Mouse (Mus musculus) myocyte (in vitro differentiated cells): ENCODE results near the gene Glmn.

Source experiments
- CEBPB ChIP-seq: IDR thresholded peaks from 2 replicates; pipeline ENCODE4 v1.6.1; 2011; ENCODE audit warnings: mild to moderate bottlenecking, moderate library complexity; ENCODE audit not compliant: poor library complexity, insufficient read depth, severe bottlenecking
- E2F4 ChIP-seq: IDR thresholded peaks from one replicate; pipeline ENCODE4 v1.6.1; 2011; ENCODE audit warnings: mild to moderate bottlenecking, control low read depth, moderate library complexity; ENCODE audit not compliant: insufficient read depth
- MAX ChIP-seq: IDR thresholded peaks from one replicate; pipeline ENCODE4 v1.6.1; 2011; ENCODE audit warnings: low read depth, mild to moderate bottlenecking, control low read depth
- MYOD1 ChIP-seq, 3 experiments: IDR thresholded peaks; one replicate each; pipeline ENCODE4 v1.6.1; 2011; ENCODE audit warnings: control low read depth in 2 of 3, low read depth in 2 of 3, mild to moderate bottlenecking in 2 of 3, moderate library complexity in 1 of 3; ENCODE audit not compliant: insufficient read length in 2 of 3, control insufficient read depth in 1 of 3
- MYOG ChIP-seq, 3 experiments: IDR thresholded peaks; one replicate each; pipeline ENCODE4 v1.6.1; 2011; ENCODE audit warnings: control low read depth in 2 of 3, low read depth in 2 of 3, mild to moderate bottlenecking in 2 of 3; ENCODE audit not compliant: insufficient read length in 2 of 3, control insufficient read depth in 1 of 3, insufficient read depth in 1 of 3
- POLR2A ChIP-seq: IDR thresholded peaks from one replicate; pipeline ENCODE4 v1.6.1; 2011; ENCODE audit warnings: low read depth, mild to moderate bottlenecking, control low read depth, moderate library complexity; ENCODE audit not compliant: insufficient read length
- POLR2AphosphoS2 ChIP-seq: IDR thresholded peaks from one replicate; pipeline ENCODE4 v1.6.1; 2011; ENCODE audit warnings: low read depth, control low read depth; ENCODE audit not compliant: insufficient read length
- REST ChIP-seq: IDR thresholded peaks from one replicate; pipeline ENCODE4 v1.6.1; 2011; ENCODE audit warnings: mild to moderate bottlenecking, control low read depth, moderate library complexity; ENCODE audit not compliant: insufficient read depth, insufficient read length
- TCF12 ChIP-seq: IDR thresholded peaks from one replicate; pipeline ENCODE4 v1.6.1; 2011; ENCODE audit warnings: mild to moderate bottlenecking, control low read depth; ENCODE audit not compliant: poor library complexity, insufficient read depth, severe bottlenecking
- TCF3 ChIP-seq: IDR thresholded peaks from one replicate; pipeline ENCODE4 v1.6.1; 2011; ENCODE audit warnings: low read depth, control low read depth; ENCODE audit not compliant: insufficient read length
- USF1 ChIP-seq: IDR thresholded peaks from one replicate; pipeline ENCODE4 v1.6.1; 2011; ENCODE audit warnings: low read depth, mild to moderate bottlenecking, control low read depth, moderate library complexity

DNA sequence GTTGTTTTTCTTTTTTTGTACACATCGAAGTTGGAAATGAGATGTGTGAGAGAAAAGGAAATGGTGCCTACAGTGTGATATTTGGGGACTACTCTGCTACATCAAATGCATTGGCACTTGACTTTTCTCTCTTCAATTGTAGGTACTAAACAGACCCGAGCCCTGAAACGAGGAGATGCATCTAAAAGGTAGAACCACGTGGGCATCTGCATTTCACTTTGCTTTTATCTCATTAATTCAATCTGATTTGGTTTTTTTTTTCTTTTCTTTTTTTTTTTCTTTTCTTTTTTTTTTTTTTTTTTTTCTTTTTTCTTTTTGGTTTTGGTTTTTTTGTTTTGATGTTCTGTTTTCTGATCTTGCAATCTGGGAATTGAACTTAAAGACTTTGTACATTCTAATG lies 692 bp upstream of the Glmn start:
- no peak for TF ChIP-seq USF1
- TF ChIP-seq POLR2A, result no peak
- TF ChIP-seq CEBPB, result no peak
- TF ChIP-seq MYOD1 (IDR thresholded peaks at IDR 0.05; ENCODE audit: control insufficient read depth in 1 of 3, insufficient read length in 2 of 3, low read depth in 2 of 3), result no peak
- TF ChIP-seq E2F4, result no peak
- TF ChIP-seq MAX, result no peak
- TF ChIP-seq TCF12, result no peak
- no peak for TF ChIP-seq POLR2AphosphoS2
- no peak for TF ChIP-seq REST
- no peak for TF ChIP-seq TCF3
- TF ChIP-seq MYOG (IDR thresholded peaks at IDR 0.05; ENCODE audit: control insufficient read depth in 1 of 3, insufficient read depth in 1 of 3, insufficient read length in 2 of 3, low read depth in 2 of 3), result no peak
